Mouse (Mus musculus): ENCODE results near the gene Adh4.
"Not testable (repeated sequence)": the region's sequence is repeated elsewhere in the genome, so short reads cannot be mapped to it uniquely, and the experiment has no call there.

Gene Adh4

DNA sequence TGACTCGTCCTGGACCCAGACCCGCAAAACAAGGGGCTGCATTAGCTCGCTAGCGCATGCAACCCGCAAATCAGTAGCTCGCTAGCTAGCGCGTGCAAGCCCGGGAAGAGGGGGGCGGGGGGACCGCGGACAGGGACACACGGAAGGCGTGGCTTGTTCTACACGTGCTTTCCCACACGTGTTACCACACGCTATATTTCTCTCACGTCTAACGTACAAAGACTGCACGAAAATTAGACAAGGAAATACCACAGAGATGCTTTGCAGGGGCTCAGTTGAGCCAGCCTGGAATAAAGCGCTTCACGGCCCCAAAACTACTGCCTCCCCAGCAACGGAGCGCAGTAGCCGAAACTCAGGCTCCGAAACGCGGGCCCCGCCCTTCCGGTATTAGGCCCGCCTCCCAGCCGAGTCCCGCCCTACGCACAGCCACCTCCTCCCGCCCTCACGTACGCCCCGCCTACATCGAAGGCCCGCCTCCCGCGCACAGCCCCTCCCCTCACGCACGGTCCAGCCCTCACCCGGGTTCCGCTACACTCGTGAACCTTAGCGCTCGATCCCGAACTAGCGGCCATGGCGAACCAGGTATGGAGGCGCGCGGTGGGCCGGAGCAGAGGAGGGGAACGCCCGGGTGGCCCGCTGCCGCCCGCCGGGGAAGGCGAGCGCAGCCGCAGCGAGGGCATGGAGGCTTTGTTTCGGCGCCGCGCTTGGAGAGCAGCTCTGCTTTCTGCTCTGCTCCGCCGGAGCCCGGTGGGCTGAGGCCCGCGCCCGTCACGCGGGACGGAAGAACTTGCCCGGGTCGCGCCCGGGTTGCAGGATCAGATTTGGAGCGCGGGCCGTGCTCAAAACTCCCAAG lies 27.6 kb downstream of the Adh4 start, which contains the start of gene Adh5:
TSS of gene Adh5 (plus strand) at position 482 of the 853 bp plus-strand sequence.
- in situ Hi-C loops (cut with MboI; ENCODE audit: low sequenced_read_pairs): loop anchor here (25.0 kb wide), 1 partner anchor 656 kb away; no protein-coding TSS in a partner anchor

- in situ Hi-C loops (cut with MboI; ENCODE audit: low sequenced_read_pairs): loop anchor here (25.0 kb wide), 1 partner anchor 656 kb away; no protein-coding TSS in a partner anchor
These were observed 28.2 kb downstream of the Adh4 start for GRCm38 (mm10) chr3:138443465-138443771.

DNA sequence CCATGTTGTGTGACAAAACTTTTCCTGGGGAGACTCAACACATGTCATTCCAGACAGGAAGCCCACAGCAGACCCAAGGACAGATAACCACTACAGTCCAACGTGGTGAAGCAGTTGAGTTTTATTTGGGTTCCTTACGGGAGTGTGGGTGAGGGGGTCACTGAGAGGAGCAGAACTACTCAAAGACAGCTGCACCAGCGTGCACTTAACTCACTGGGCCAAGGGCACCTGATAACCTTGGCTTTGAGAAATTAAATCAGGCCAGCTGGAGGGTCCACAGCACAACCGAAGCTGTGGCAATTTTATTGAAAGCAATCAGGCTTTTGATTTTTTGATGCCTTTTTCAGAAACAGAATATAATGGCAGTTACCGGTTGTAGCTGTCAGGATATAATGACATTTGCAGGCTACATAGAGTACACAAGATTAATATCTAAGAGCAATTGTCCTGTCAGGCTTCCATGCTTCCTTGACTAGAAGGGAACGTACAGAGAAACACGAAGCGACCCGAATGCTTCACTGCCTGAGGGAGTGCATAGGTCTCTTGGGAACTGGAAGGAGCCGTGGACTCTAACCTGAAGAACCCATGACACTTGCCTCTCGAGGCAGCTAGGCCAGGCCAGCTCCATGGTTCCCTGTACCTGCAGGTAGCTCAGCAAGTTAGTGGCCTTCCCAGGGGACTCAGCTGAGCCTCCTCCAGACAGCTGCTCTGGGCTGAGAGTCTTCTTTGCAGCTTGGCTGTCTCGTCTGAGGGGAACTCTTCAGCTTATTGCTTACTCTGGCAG lies 33.0 kb downstream of the Adh4 start:
- in situ Hi-C loops (cut with MboI; ENCODE audit: low sequenced_read_pairs): loop anchor here (25.0 kb wide), 1 partner anchor 661 kb away; no protein-coding TSS in a partner anchor

- in situ Hi-C loops (cut with MboI; ENCODE audit: low sequenced_read_pairs): no loop called here
These were observed 36.9 kb downstream of the Adh4 start for GRCm38 (mm10) chr3:138452169-138452568.

- in situ Hi-C loops (cut with MboI; ENCODE audit: low sequenced_read_pairs): no loop called here
These were observed 39.0 kb downstream of the Adh4 start for GRCm38 (mm10) chr3:138454234-138454633.

DNA sequence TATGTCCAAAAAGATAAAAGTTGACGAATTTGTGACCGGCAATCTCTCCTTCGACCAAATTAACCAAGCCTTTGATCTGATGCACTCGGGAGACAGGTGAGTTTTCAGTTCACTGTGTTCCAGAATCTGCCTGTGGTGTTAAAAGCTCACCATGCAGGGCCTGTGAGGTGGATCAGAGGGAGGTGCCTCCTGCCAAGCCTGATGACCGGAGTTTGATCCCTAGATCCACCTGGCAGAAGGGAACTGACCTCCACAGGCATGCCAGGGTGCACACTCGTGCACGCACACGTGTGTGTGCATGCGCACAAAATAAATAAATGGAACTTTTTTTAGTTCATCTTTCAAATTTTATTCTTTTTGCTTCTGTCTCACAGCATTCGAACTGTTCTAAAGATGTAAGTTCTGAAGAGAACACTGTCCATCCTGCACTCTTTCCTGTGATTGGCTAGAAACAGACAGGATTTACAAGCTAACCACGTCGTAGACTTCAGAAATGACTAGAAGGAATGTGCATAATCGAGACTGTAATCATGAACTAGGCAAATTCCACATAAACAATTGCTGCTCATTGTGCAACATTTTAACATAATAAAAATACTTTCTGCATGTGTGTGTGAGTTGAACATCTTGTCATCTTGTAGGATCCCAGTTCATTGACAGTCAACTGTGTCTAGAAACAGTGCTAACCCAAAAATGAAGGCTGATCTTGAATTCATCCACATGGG lies 39.6 kb downstream of the Adh4 start:
- in situ Hi-C loops (cut with MboI; ENCODE audit: low sequenced_read_pairs): no loop called here

DNA sequence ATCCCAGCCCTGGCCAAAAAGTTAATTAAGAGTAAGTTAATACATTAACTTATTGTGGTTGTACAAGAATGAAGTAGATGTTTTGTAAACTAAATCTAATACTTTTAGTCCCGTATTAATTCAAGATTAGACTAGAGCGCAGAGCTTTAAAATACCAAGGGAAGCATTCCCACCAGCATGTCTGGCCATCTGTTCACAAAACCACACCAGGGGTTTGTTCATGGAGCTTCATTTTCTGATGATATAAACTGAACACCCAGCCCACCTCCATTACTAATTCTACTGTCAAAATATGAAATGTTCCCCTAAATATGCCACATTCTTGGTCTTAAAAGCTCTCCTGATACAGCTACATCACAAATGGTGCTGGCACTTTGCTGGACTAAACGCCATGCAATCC lies 43.2 kb downstream of the Adh4 start:
- in situ Hi-C loops (cut with MboI; ENCODE audit: low sequenced_read_pairs): no loop called here

- in situ Hi-C loops (cut with MboI; ENCODE audit: low sequenced_read_pairs): no loop called here
These were observed 45.0 kb downstream of the Adh4 start for GRCm38 (mm10) chr3:138460260-138460659.

GRCm38 (mm10) chr3:138461832-138462231 lies 46.6 kb downstream of the Adh4 start:
- in situ Hi-C loops (cut with MboI; ENCODE audit: low sequenced_read_pairs): no loop called here

DNA sequence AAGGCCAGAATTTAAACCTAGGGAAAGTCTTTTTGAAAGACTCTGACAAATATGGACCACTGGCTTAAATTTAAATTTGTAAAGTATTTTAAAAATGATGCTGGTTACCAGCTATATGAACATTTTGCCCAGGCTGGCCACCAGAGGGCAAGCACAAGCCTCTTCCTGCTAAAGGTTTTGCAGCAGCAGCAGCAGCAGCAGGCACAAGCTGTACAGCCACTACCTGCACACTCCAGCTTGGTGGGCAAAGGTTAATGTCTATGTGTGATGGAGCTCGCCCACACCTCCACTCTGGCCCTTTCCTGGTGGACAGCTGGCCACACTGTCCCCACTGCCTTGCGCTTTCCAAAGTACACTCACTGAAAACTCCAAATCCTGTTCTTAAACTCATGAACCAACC lies 47.9 kb downstream of the Adh4 start:
- in situ Hi-C loops (cut with MboI; ENCODE audit: low sequenced_read_pairs): no loop called here

GRCm38 (mm10) chr3:138463807-138464206 lies 48.5 kb downstream of the Adh4 start:
- in situ Hi-C loops (cut with MboI; ENCODE audit: low sequenced_read_pairs): no loop called here

- in situ Hi-C loops (cut with MboI; ENCODE audit: low sequenced_read_pairs): no loop called here
These were observed 49.4 kb downstream of the Adh4 start for GRCm38 (mm10) chr3:138464573-138465147.

DNA sequence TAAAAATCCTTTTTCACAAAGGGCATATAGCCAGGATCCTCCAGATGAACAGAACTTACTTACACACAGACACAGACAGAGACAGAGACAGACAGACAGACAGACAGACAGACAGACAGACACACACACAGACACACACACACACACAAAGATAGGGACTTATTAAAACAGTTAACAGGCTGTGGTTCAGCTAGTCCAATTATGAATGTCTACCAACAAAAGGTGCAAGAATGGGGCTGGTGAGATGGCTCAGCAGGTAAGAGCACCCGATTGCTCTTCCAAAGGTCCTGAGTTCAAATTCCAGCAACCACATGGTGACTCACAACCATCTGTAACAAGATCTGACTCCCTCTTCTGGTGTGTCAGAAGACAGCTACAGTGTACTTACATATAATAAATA lies 51.4 kb downstream of the Adh4 start:
- in situ Hi-C loops (cut with MboI; ENCODE audit: low sequenced_read_pairs): not testable (repeated sequence)

GRCm38 (mm10) chr3:138471066-138471465 lies 55.8 kb downstream of the Adh4 start:
- in situ Hi-C loops (cut with MboI; ENCODE audit: low sequenced_read_pairs): no loop called here

DNA sequence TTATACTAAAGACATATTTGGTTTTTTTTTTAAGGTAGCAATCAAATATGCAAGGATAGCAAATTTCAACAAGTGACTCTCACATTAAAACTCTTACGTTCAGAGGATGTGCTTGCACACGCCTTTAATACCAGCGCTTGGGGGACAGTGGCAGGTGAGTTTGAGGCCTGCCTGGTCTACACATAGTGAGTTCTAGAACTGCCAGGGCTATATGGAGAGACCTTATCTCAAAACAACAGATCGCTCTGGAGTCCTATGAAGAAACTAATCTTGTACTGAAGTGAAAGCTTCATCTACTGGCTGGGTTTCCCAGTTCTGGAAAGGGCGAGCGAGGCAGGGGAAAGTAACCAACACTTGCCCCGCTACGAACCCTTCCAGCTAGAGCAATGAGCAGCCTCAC lies 64.2 kb downstream of the Adh4 start:
- in situ Hi-C loops (cut with MboI; ENCODE audit: low sequenced_read_pairs): no loop called here

All from CH12F3 (cell line).